Mouse (Mus musculus) pancreas, adult 10 weeks (tissue): ENCODE results near the gene Zfp282. TPM values are rescaled to one million over a fixed set of nuclear protein-coding genes. Genes with fewer than 3 reads are reported as not detected.

Experiments
- polyA plus RNA-seq: library from polyadenylated mRNA; stranded (reverse); fragments of 350-450 nt; fragmentation: Illumina TruSeq; extraction: RNeasy Lipid Tissue Mini Kit (QIAGEN cat#74804); gene quantifications from one replicate; pipeline ENCODE4 v1.2.3, GENCODE M21; 2015; ENCODE audit warnings: low read depth, low replicate concordance; ENCODE audit not compliant: insufficient read depth

Zfp282 gene
- polyA plus RNA-seq: 2.5 TPM

DNA sequence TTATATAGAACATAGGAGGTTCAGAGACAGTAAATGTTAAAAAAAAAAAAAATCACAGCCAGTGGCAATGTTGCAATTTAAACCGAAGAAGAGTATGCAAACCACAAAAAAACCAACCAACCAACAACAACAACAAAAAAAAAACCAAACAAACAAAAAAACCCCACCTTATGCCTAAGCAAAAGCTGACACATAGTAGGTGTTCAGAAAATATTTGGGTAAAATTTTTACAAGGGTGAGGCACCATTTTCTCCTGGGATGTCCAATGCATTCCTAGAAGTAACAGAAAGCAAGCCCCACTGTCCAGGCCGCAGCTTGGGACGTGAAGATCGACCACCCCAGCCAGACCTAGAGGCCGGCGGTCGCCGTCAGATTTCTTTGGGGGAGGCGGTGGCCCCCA is at the start of gene Zfp282:
Zfp282 (plus strand) TSS at position 147 of the 400 bp plus-strand sequence.

DNA sequence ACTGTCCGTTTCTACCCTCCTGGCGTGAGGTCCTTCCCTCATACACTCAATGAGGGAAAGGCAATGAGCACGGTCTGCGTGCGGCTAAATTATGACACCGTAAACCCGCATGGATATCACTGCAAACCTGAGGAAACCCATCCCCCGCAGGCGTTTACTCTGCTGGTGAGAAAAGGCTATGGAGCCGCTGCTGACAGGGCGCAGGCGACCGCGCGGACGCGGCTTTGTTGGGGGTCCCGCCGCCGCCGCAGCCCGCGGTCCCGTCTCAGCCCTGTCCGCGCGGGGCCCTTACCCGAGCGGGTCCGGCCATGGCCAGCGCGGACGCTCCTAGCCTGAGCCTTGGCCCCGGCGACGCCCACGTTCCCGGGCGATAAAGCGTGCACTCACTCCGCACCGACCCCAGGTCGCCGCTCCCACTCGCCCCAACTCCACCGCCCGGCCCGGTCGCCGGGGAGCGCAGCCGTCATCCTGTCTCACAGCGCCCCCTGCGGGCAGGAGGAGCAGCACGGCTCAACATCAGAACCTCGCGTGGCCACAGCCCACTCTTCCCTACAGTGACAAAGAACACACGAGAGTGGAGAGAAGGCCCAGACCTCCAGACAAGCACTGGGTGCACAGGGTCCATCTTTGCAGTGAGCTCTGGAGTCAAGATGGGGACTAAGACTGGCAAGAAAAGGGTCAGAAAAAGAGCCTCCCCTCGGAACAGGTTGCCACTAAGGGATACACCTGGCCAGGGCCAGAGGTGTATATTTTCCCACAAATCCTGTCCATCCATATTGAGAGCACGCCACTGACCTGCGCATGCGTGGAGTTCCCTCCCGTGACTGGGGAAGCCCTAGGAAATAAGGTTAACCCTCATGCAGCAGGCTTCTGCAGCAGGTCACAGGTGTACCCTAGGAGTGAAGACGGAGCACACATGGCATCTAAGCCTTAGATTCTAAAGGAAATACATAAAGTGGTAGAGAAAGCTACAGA is 46.6 kb upstream of the Zfp282 start, which contains the start of gene Zfp786:
Zfp786 (minus strand) TSS at position 764 of the 975 bp plus-strand sequence.

GRCm38 (mm10) chr6:47835482-47835983 is 41.5 kb upstream of the Zfp282 start, which contains the start of gene Zfp398:
TSS of gene Zfp398 (plus strand) at chr6:47835661.

GRCm38 (mm10) chr6:47920447-47921340 is 43.7 kb downstream of the Zfp282 start, which contains the start of gene Zfp212:
TSS of gene Zfp212 (plus strand) at chr6:47920476.

GRCm38 (mm10) chr6:47953191-47953726 is 76.3 kb downstream of the Zfp282 start, which contains the start of gene Zfp956:
TSS of gene Zfp956 (plus strand) at chr6:47953390.

Other genes with a start within 250 kb of the Zfp282 start
- gene Pdia4, start 63.8 kb upstream of the Zfp282 start, polyA plus RNA-seq: 32.8 TPM
- gene Zfp786, start 46.3 kb upstream of the Zfp282 start, polyA plus RNA-seq: 0.24 TPM
- 2.8 TPM for gene Zfp398, start 41.5 kb upstream of the Zfp282 start, polyA plus RNA-seq
- 2.7 TPM for gene Zfp212, start 43.3 kb downstream of the Zfp282 start, polyA plus RNA-seq
- 2.8 TPM for gene Zfp956, start 76.2 kb downstream of the Zfp282 start, polyA plus RNA-seq
- gene Zfp777, start 171.7 kb downstream of the Zfp282 start, polyA plus RNA-seq: 4.9 TPM
- gene Zfp746, start 209.4 kb downstream of the Zfp282 start, polyA plus RNA-seq: 4.7 TPM